Mouse (Mus musculus): ENCODE results near the gene Cdc34b.
"Not testable (repeated sequence)": the region's sequence is repeated elsewhere in the genome, so short reads cannot be mapped to it uniquely, and the experiment has no call there.

Cdc34b gene

DNA sequence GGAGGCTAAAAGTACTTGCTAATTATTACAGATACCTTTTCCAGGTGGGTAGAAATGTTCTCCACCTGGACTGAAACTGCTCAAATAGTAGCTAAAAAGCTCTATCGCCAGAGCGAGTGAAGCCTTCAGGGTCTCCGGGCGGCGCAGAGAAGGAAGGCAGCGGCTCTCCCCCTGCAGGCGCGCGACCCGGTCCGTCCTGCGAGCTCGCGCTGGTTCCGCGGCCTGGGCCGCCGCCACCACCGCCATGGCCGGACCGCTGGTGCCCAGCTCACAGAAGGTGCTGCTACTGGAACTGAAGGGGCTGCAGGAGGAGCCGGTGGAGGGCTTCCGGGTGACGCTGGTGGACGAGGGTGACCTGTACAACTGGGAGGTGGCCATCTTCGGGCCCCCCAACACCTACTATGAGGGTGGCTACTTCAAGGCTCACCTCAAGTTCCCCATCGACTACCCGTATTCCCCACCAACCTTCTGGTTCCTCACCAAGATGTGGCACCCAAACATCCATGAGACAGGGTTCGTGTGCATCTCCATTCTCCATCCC, at the start of gene Cdc34b:
TSS of gene Cdc34b (plus strand) at position 51 of the 541 bp plus-strand sequence.
- in situ Hi-C loops (cut with MboI, MseI), result no loop called here

DNA sequence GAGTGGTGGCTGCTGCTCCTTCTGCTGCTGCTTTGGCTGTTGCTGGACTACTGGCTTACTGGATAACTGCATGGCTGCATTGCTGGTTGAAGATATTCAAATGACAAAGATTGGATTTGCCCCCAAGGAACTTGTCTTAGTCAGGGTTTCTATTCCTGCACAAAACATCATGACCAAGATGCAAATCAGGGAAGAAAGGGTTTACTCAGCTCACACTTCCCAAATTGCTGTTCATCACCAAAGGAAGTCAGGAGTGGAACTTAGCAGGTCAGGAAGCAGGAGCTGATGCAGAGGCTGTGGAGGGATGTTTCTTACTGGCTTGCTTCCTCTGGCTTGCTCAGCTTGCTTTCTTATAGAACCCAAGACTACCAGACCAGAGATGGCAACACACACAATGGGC, 49.1 kb upstream of the Cdc34b start:
- in situ Hi-C loops (cut with MboI, MseI), result not testable (repeated sequence)

DNA sequence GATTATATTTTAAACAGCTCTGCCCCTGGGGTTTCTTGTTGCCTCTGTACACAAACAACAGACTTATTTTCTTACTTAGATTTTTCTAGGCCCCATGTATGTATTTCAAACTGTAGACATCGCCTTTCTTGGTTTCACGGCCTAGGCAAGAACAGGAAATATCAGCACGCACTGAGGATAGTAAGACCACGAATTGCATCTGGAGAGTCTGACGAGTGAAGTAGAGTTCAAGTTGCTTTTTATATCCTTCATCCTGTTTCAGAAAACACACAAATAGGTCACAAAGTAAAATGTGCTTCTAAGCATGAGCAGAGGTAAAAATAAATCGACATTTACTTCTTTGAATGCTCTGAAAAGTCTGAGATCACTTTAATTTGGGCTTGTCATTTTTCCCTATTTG, 46.1 kb upstream of the Cdc34b start:
- in situ Hi-C loops (cut with MboI, MseI), result no loop called here

DNA sequence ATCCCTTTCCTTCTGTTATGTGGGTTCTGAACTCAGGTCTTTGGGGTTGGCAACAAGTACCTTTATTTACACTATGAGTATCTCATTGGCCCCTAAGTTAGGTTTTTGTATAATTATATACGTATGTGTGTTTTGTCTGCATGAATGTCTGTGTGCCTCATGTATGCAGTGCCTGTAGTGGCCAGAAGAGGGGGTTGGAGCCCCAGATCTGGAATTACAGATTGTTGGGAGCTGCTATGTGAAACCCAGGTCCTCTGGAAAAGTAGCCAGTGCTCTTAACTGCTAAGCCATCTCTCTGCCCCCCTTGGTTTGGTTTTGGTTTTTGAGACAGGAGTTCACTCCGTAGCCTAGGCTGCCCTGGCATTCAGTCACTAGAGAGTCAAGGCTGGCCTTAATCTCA, 44.4 kb upstream of the Cdc34b start:
- in situ Hi-C loops (cut with MboI, MseI), result no loop called here

DNA sequence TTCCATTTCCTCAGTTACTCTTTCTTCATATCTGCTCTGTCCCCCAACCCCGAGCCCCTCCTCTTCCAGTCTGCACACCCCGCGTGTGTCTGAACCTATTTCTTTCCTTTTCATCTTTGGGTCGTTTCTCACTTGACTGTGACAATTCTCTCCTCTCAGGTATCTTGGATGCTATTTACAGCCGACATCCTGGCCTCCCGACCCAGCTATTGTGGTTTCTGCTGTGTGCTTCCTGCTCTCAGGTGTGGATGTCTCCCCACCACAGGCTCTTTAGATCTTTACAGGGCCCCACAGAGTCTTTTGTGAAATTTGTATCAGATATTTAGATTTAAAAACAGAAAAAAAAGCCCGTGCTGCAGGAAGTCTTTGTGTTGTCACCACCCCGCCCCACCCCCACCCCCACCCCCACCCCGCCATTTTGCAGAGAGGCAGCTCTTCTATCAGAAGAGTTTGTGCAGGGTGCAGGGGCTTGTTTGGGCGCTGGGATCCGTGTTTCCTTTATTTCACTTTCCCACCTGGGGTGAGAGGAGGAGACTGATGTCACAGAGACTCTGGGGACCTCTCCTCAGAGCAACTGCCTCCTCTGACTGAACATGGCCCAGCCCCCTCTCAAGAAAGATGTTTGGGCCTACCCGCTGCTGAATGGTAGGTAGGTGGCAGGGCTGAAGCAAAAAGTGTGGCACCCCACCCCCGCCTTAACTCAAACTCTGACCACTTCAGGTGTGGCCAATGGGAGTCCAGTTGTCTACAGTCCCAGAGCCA, 43.7 kb upstream of the Cdc34b start:
- in situ Hi-C loops (cut with MboI, MseI), result no loop called here

DNA sequence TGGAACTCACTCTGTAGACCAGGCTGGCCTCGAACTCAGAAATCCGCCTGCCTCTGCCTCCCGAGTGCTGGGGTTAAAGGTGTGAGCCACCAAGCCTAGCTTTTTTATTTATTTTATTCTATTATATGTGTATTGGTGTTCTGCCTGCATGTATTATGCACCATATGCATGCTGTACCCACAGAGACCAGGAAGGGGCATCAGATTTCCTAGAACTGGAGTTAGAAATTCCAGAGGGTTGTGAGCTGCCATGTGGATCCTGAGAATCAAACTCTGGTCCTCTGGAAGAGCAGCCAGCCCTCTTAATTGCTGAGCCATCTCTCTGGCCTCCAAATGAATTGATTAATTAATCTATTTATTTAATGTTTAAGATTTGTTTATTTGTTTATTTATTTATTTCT, 42.2 kb upstream of the Cdc34b start:
- in situ Hi-C loops (cut with MboI, MseI), result no loop called here

DNA sequence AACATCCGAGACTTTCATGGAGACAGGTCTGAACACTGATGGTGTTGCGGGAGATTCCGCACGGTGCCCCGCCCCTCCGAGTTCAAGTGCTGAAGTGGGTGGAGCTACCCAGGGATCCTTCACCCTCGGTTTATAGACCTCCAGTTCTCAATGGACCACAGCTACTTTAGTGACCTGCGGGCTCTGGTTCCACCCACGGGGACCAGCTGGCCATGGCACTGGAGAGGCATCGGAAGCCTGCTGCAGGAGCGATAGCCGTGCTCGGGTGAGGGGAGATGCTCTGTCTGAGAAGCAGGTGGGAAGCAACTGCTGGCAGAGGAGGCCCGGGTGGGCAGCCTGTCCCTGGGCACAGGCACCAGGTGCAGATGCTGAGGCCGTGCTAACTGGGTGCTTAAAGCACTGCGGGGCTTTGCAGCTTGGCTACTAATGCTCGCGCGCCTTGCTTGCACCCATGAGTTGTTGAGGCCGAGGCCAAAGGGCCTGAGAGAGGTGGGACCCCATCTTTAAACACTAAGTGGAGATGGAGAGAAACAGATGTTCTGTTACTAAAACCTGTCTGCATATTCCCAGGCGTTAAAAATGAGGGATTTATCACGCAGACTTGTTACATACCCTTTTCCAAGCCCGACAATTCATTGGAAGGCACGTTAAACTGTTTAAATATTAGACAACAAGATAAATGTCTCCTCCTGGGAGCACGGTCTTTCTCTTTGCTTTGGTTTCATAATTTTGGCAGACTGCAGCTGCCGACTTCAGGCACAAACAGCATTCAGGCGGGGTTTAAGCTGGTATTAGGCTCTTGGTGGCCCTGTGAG, 40.0 kb upstream of the Cdc34b start:
- in situ Hi-C loops (cut with MboI, MseI), result no loop called here

DNA sequence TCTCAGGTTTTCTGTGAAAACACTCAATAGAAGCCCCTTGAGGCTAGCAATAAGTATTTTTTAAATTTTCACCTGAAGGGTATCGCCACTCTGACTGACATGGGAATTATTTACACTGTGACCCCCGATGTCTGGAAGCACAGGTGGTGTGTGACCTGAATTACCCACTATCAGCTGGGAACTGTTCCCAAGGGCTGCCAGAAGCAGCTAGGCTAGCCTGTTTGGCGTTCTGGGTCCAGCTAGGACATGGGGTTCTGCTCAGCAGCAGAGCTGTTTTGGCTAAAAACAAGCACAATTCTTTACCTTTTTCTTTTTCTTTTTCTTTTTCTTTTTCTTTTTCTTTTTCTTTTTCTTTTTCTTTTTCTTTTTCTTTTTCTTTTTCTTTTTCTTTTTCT, 39.4 kb upstream of the Cdc34b start:
- in situ Hi-C loops (cut with MboI, MseI), result no loop called here

DNA sequence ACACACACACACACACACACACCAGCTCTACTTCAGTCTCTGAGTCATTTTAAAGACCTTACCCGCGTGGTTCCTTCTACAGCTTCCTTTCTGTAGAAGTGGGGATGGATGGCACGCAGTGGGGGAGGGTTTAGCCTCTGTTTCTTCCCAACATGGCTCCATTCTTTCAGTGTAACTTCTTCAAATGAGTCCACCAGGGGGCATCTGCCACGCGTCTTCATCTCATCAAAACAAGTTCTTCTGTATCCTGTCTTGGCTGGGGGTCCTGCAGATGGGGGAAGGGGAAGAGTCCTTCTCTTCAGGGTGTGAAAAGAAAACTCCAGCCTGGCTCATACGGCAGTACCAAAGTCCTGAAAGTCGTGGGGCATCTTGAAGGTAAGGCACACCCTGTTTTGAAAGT, 37.6 kb upstream of the Cdc34b start:
- in situ Hi-C loops (cut with MboI, MseI), result no loop called here

DNA sequence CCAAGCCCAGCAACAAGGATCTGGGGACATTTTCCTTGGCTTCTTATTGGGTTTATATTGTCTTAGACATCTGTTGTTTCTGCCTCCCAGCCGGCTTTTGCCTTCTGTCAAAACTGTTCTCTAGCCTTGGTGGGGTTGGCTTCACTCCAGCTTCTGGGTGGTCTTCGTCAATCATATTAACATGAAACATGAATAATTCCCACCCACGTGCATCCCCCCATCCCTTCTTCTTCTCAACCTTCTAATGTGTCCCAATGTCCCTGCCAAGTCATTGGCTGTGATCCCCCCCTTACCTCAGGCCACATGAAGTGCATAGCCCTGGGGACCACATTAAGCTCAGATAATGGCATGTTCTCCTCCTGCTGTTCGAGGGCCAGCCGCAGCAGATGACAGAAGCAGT, 37.1 kb upstream of the Cdc34b start, which contains the start of gene Gm11541:
TSS of gene Gm11541 (minus strand) at position 28 of the 400 bp plus-strand sequence.
- in situ Hi-C loops (cut with MboI, MseI), result no loop called here

DNA sequence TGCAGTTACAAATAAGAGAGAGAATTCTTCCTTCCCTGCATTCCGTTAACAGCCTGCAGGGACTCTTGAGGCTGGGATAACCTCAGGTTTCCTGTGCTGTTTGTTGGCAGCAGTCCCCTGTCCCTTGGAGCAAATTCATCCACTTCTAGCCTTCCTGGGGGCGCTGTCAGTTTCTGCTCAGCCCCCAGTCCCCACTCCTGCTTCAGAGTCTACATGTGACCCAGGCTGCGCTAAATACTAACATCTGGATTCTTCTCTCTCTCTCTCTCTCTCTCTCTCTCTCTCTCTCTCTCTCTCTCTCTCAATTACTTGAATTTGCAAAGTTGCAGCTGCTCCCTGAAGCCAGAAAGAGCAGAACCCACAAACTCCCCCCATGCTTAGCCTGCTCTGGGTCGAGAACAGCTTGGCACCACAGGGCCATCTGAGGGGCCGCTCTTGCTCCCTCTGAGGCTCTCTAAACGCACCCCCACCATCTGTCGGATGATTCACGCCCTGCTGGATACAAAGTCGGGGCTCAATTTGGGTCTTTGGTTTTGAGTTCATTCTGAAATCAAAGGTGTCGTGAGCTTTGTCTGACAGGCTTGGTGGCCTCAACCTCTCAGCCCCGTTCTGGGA, 28.2 kb upstream of the Cdc34b start:
- in situ Hi-C loops (cut with MboI, MseI), result no loop called here

DNA sequence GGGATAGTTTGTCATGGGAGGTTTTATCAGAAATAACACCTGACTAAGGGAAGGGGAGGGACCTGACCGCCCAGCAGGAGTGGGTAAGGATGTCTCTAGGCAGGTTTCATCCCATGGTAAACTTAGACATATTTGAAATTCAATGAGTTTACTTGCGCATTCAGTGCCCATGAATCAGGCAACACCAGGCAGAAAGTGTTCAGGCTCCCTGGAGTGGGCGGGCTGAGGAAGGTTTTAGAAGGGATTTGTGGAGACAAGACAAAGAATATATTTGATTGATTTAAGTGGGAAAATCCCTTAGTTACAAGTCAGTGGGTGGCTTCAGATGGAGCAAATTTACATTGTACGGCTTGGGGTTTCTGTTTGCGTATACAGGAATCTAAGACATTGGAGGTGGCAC, 26.0 kb upstream of the Cdc34b start:
- in situ Hi-C loops (cut with MboI, MseI), result no loop called here

DNA sequence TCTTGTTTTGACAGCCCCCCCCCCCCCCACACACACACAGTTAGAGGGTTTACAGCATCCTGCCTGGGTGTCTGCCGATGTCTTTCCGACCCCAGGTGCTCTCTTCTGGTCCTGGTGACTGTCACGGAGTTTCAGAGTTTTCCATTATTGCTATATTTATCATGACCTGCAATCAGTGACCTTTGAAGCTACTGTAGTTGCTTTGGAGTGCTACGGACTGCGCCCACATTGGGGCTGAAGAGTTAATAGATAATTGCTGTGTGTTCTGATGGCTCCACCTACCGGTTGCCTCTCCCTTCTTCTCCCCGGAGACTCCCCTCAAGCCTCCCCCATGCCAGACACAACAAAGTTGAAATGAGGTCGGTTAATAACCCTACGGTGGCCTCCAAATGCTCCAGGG, 24.8 kb upstream of the Cdc34b start:
- in situ Hi-C loops (cut with MboI, MseI), result no loop called here

DNA sequence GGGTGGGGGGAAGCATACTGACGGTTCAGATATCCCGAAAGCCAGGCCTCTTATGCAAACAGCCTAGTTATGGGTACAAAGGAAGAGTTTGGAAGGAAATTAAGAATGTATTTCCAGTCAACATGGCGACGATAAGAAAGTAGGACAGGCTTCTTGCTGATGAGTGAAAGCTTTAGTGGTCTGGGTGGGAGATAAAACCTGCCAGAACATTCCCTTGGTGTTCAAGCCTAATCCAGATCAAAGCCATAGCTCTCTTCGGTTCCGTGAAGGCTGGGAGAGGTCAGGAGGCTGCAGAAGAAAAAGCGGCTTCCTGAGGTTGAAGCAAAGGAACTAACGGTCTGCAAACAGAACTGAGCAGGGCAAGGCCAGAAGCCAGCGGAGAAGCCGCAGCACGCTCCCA, 24.3 kb upstream of the Cdc34b start:
- in situ Hi-C loops (cut with MboI, MseI), result no loop called here

DNA sequence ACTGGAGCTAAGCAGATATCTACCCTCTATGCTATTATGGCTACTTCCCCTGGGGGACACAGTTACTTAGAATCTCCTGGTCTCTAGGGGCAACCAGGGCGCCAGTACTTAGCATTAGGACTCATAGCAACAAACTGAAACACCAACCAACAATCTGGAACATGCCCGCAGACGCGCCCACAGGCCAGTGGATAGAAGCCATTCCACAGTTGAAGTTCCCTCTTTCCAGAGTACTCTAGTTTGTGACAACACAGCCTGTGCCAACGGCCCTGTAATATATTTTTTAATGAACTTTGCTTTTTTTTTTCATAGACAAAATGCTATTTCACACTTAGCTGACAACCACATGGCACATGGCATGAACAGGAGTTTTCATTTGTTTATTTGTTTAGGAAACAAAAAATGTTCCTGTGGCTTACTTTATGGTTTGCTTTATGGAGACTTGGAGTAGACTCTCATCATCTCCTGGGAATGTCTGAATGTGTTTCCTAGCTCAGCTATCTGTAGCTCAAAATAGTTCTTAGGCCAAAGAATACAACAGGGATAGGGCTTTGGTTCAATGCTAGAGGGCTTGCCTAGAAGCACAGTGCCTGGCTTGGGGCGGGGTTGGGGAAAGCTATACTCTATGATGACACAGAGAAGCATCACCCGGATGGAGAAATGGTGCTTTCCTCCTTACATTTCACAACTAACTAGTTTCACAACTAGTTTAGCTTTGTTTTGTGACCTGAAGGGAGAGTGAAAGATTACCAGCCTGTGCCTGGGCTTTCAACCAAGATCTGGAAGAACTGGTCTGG, 23.3 kb upstream of the Cdc34b start:
- in situ Hi-C loops (cut with MboI, MseI), result no loop called here

DNA sequence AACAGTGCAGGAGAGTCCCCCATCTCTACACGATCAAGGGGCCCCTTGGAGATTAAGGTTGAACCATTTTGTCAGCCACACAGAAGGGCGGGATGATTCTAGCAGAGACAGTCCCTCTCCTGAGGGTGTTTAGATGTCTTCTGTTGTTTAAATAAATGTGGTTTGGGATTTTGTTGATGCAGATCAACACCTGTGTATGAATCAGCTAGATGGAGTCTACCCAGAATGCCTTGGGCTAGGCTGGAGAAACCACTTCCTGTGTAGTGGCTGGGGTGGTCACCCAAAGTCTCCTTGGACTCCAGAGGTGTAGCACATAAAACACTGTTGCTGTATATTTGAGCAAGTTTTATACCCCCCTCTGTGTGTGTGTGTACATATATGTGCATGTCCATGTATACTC, 22.4 kb upstream of the Cdc34b start:
- in situ Hi-C loops (cut with MboI, MseI), result no loop called here

DNA sequence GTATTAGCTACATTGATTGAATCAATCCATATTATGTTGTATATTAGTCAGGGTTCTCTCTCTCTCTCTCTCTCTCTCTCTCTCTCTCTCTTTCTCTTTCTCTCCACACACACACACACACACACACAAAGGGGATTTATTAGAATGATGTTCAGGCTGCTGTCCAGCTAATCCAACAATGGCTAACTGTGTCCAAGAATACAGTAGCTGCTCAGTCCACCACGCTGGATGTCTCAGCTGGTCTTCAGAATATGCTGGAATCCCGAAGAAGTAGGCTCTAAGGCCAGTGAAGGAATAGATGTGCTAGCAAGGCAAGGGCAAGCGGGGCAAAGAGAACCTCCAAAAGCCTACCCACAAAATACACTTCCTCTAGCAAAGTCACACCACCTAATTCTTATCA, 14.3 kb upstream of the Cdc34b start:
- in situ Hi-C loops (cut with MboI, MseI), result no loop called here

DNA sequence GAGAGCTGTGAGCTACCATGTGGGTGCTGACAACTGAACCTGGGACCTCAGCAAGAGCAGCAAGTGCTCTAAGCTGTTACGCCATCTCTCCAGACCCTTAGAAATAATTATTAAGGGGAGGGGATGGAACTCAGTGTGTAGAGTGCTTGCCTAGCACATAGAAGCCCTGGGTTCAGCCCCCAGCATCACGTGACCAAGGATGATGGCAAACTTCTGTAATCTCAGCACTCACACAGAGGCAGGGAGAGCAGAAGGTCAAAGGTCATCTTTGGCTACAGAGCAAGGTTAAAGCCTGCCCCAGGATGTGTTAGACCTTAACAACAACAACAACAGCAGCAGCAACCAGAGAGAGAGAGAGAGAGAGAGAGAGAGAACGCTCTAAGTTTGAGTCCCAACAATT, 13.0 kb upstream of the Cdc34b start:
- in situ Hi-C loops (cut with MboI, MseI), result no loop called here

DNA sequence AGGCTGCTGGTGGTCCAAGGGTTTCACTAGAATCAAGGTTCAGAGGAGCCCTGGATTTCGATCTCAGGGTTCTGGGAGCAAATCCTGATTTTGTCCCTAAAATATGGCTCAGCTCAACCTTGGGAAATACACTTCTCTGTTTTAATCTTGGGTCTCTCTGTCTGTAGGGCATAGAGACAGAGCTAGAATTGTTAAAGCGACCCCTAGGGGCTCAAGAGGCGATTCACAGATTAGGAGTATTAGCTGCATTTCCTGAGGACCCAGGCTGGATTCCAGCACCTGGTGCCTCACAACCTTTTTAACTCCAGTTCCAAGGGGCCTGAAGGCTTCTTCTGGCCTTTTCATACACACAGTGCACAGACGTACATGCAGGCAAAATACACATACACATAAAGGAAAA, 12.0 kb upstream of the Cdc34b start:
- in situ Hi-C loops (cut with MboI, MseI), result no loop called here

DNA sequence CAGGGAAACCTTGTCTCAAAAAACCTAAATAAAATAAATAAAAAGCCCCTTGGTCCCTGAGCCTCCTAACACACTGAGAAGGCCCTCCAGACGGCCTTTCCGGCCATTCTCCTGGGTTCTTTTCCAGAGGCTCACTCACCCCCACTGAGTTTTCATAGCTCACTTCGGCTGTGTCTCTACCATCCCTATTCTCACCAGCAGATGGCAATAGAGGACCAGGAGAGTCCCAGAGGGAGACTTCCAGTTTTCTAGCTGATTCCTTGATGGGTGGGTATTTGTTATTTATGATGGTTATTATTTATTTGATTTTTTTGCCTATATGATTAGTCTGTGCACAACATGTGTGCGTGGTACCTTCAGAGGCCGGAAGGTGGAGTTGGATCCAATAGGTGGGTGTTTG, 11.3 kb upstream of the Cdc34b start:
- in situ Hi-C loops (cut with MboI, MseI), result no loop called here

DNA sequence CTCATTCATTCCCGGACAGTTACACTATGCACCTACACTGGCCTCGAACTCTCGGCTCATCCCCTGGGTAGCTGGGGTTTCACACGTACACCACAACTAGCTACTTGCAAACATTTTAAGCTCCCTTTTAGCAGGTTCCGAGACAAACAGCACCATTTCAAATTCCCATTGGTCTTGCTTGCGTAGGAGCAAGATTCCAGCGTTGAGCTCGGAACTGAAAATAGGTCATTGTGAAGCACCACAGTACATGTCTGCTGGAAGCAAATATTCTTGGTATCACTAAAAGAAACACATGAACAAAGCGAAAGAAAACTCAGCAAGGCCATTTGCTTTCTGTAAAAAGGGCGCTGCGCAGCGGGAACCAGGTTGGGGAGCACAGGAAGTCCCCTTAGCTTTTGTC, 10.4 kb upstream of the Cdc34b start:
- in situ Hi-C loops (cut with MboI, MseI), result no loop called here

DNA sequence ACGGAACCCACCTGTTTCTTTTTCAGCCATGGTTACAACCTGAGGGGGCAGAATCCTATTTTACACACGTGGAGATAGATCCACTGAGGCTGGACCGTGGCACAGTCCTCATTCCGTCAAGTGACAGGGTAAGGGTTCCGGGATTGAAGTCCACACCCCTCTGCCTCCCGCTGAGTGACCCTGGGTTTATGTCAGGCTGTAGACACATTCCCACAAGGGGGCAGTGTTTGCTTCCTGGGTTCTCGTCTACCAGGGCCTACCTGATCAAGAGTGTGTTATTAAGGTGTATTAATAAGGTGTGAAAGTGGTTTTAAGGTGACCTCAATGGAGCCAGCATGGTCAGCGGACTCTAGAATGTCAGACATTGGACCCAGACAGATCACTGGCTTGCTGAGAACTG, 8.8 kb upstream of the Cdc34b start:
- in situ Hi-C loops (cut with MboI, MseI), result no loop called here

All from T-helper 1 cell (primary cell).